ENCODE assay signal across 24 mouse cellular contexts in genomic region chr13:47100587-47100986, GRCm38 (mm10). TPM values are rescaled to one million over a fixed set of nuclear protein-coding genes. Genes with fewer than 3 reads are reported as not detected.
A peak's percentile ranks its signal among the peaks of the same experiment; 100 is the strongest.
DNase-seq lines count a peak whose midpoint lies in the region; ATAC-seq and TF ChIP-seq lines count a peak whose summit lies in the region.
"Had no signal": no experiment of that assay in that cellular context is flagged by ENCODE, and none has a peak within 500 bp of the region (broad histone marks: within the 10 kb centered on the region; RNA-seq: fewer than 3 reads in every experiment).

No protein-coding gene starts in this region.

- 89% methylated on average over 2 of the region's 2 CpGs for WGBS in hindbrain, postnatal 0 days

- no peak overlapping the region for H3K27ac ChIP-seq in CH12.LX (ENCODE audit: insufficient read depth, low read depth)
- no peak overlapping the region for H3K27ac ChIP-seq in ES-E14 (ENCODE audit: insufficient read depth, low read depth, low read length, poor library complexity, severe bottlenecking)
- H3K27ac ChIP-seq in MEL (ENCODE audit: control insufficient read depth, low read depth, low read length): no peak overlapping the region
- no peak overlapping the region for H3K27ac ChIP-seq in hindbrain, postnatal 0 days

- peaks cover 100% of the 10 kb centered on the region for H3K36me3 ChIP-seq in erythroblast, embryonic 14.5 days (ENCODE audit: control insufficient read depth)
- H3K36me3 ChIP-seq in CH12.LX (replicated peaks in 1 of 2; ENCODE audit: control insufficient read depth in 1 of 2, insufficient read depth in 1 of 2, low read length in 1 of 2) (peaks cover 16 to 63% of the 10 kb centered on the region in 2 experiments), ES-E14 (ENCODE audit: control insufficient read depth, insufficient read depth, low read length, poor library complexity, severe bottlenecking) (peaks cover 20% of the 10 kb centered on the region), MEL (ENCODE audit: control insufficient read depth in 1 of 2, insufficient read depth in 2 of 2, low read length in 2 of 2) (peaks cover 30 to 63% of the 10 kb centered on the region in 2 experiments)
- peaks cover 14% of the 10 kb centered on the region for H3K36me3 ChIP-seq in hindbrain, postnatal 0 days (ENCODE audit: insufficient read depth, low read length)

- no peak for DNase-seq in CH12.LX (ENCODE audit: extremely low read depth)
- no peak for DNase-seq in ES-E14 (ENCODE audit: low read depth, low spot score)
- DNase-seq in MEL (ENCODE audit: low read depth, low spot score): no peak
- no peak for DNase-seq in adrenal gland, postnatal 10 days
- DNase-seq in hindbrain, postnatal 0 days (ENCODE audit: low spot score): no peak
- DNase-seq: adrenal gland, adult 2 months; adrenal gland, adult 8-10 months; adrenal gland, postnatal 14 days; adrenal gland, postnatal 25 days; adrenal gland, postnatal 36 days; B cell, adult 2 months; cerebellum, adult 11 months; cerebellum, adult 11-12 months; cerebellum, adult 18-20 months; cerebellum, adult 2 months; cerebellum, adult 8-10 months; cerebellum, adult 9-10 months had no signal

- no peak overlapping the region for H3K4me2 ChIP-seq in CH12.LX (ENCODE audit: insufficient read depth, low read depth, poor library complexity, severe bottlenecking)
- no peak overlapping the region for H3K4me2 ChIP-seq in hindbrain, postnatal 0 days (ENCODE audit: low read depth, low read length)

- TF ChIP-seq RAD21 in CH12.LX (IDR thresholded peaks at IDR 0.05; ENCODE audit: low read depth, low read length) (no peak), MEL (IDR thresholded peaks at IDR 0.05; ENCODE audit: low read depth, low read length) (no peak)

- H3K4me1 ChIP-seq in erythroblast, embryonic 14.5 days (ENCODE audit: control insufficient read depth): peaks cover 47% of the 10 kb centered on the region
- H3K4me1 ChIP-seq in CH12.LX (ENCODE audit: control insufficient read depth in 1 of 2, insufficient read depth in 2 of 2) (peaks cover 0 to 34% of the 10 kb centered on the region in 2 experiments; a peak in 3 of 4 replicates), ES-E14 (ENCODE audit: control insufficient read depth in 2 of 2, insufficient read depth in 2 of 2, low read length in 2 of 2, poor library complexity in 1 of 2) (peaks cover 4 to 5% of the 10 kb centered on the region in 2 experiments; a peak in 2 of 4 replicates), MEL (ENCODE audit: control insufficient read depth in 1 of 2, insufficient read depth in 2 of 2, low read length in 2 of 2) (peaks cover 2 to 6% of the 10 kb centered on the region in 2 experiments; a peak in 3 of 4 replicates)
- peaks cover 10% of the 10 kb centered on the region; the same call in 1 of the 2 replicates for H3K4me1 ChIP-seq in hindbrain, postnatal 0 days (ENCODE audit: insufficient read depth, low read length)

- TF ChIP-seq EP300 in CH12.LX (IDR thresholded peaks at IDR 0.05; ENCODE audit: low read length): no peak
- TF ChIP-seq EP300 in MEL (IDR thresholded peaks at IDR 0.05; ENCODE audit: low read depth in 1 of 2, low read length in 2 of 2): no peak

- H3K9me3 ChIP-seq in erythroblast, embryonic 14.5 days (ENCODE audit: control insufficient read depth, low read length): no peaks in the 10 kb centered on the region
- H3K9me3 ChIP-seq in CH12.LX (replicated peaks; ENCODE audit: low read length) (no peaks in the 10 kb centered on the region), ES-E14 (ENCODE audit: control insufficient read depth, insufficient read depth, low read depth, low read length) (no peaks in the 10 kb centered on the region), MEL (replicated peaks; ENCODE audit: insufficient read depth, low read length) (no peaks in the 10 kb centered on the region)
- H3K9me3 ChIP-seq in hindbrain, postnatal 0 days (ENCODE audit: low read length): no peaks in the 10 kb centered on the region
- H3K9me3 ChIP-seq: G1E had no signal

- in situ Hi-C loops in CH12.LX (cut with MboI; ENCODE audit: low pct_ligation_motif_present, low pct_unique_long_range_greater_than_20kb, low sequenced_read_pairs): no loop called here
- in situ Hi-C loops in ES-E14 (cut with MboI; ENCODE audit: low sequenced_read_pairs in 2 of 2, unreplicated experiment in 2 of 2): no loop called here

- no peak for TF ChIP-seq POLR2A in CH12.LX (IDR thresholded peaks at IDR 0.05; ENCODE audit: low read depth, low read length)
- TF ChIP-seq POLR2A in MEL (IDR thresholded peaks at IDR 0.05; ENCODE audit: control insufficient read depth in 1 of 2, insufficient read depth in 1 of 2, low read depth in 1 of 2, low read length in 2 of 2, poor library complexity in 1 of 2): no peak

- H3K9ac ChIP-seq in CH12.LX (ENCODE audit: insufficient read depth, low read depth): no peak overlapping the region
- H3K9ac ChIP-seq in ES-E14 (ENCODE audit: insufficient read depth, low read depth, low read length, poor library complexity, severe bottlenecking): no peak overlapping the region
- no peak overlapping the region for H3K9ac ChIP-seq in MEL (ENCODE audit: control insufficient read depth, low read depth, low read length, poor library complexity, severe bottlenecking)
- no peak overlapping the region for H3K9ac ChIP-seq in hindbrain, postnatal 0 days (replicated peaks; ENCODE audit: low read length)

- ATAC-seq in erythroblast, adult 5-6 weeks (replicated peaks; ENCODE audit: low FRiP score, poor library complexity, severe bottlenecking): no peak
- no peak for ATAC-seq in frontal cortex, adult (ENCODE audit: low TSS enrichment)
- no peak for ATAC-seq in hindbrain, postnatal 0 days
- ATAC-seq: activated CD4-positive, CD25-positive, alpha-beta regulatory T cell, adult 4 months; CD4-positive, CD25-positive, alpha-beta regulatory T cell, adult 4 months; Patski had no signal

- H3K27me3 ChIP-seq in erythroblast, embryonic 14.5 days (ENCODE audit: control insufficient read depth): no peaks in the 10 kb centered on the region
- no peaks in the 10 kb centered on the region for H3K27me3 ChIP-seq in CH12.LX (replicated peaks)
- no peaks in the 10 kb centered on the region for H3K27me3 ChIP-seq in MEL (ENCODE audit: control insufficient read depth in 1 of 2, insufficient read depth in 2 of 2, low read length in 2 of 2)
- no peaks in the 10 kb centered on the region for H3K27me3 ChIP-seq in hindbrain, postnatal 0 days (ENCODE audit: insufficient read depth, low read length)
- H3K27me3 ChIP-seq: Patski had no signal

- peak overlapping the region; percentile 24 for H3K4me3 ChIP-seq in erythroblast, embryonic 14.5 days (replicated peaks)
- H3K4me3 ChIP-seq in CH12.LX (replicated peaks in 1 of 3; ENCODE audit: low read depth in 2 of 3, low read length in 2 of 3, poor library complexity in 1 of 3) (no peak overlapping the region), ES-E14 (ENCODE audit: insufficient read depth in 1 of 2, low read depth in 1 of 2, low read length in 2 of 2, poor library complexity in 1 of 2, severe bottlenecking in 1 of 2) (no peak overlapping the region), MEL (ENCODE audit: control insufficient read depth in 1 of 2, insufficient read depth in 1 of 2, low read depth in 2 of 2, low read length in 2 of 2) (no peak overlapping the region)
- H3K4me3 ChIP-seq in hindbrain, postnatal 0 days (ENCODE audit: low read length): no peak overlapping the region

- no peak for TF ChIP-seq CTCF in CH12.LX (conservative IDR thresholded peaks at IDR 0.05 in 1 of 2, IDR thresholded peaks at IDR 0.05 in 1 of 2; ENCODE audit: low read depth in 2 of 2, low read length in 2 of 2)
- TF ChIP-seq CTCF in MEL (IDR thresholded peaks at IDR 0.05 in 2 of 3, conservative IDR thresholded peaks at IDR 0.05 in 1 of 3; ENCODE audit: control insufficient read depth in 1 of 3, insufficient read depth in 1 of 3, low read depth in 2 of 3, low read length in 3 of 3, poor library complexity in 1 of 3, severe bottlenecking in 1 of 3): no peak
- no peak for TF ChIP-seq CTCF in hindbrain, postnatal 0 days (IDR thresholded peaks at IDR 0.05; ENCODE audit: low read depth)

- dilution Hi-C loops in CH12.LX (cut with MboI; ENCODE audit: extremely low pct_ligation_motif_present, extremely low pct_unique_long_range_greater_than_20kb, low sequenced_read_pairs): no loop called here

- H3K79me2 ChIP-seq in CH12.LX (replicated peaks; ENCODE audit: control insufficient read depth, extremely low read depth, insufficient read depth, poor library complexity, severe bottlenecking) (peaks cover 22% of the 10 kb centered on the region), MEL (ENCODE audit: control insufficient read depth, insufficient read depth, low read length, poor library complexity) (peaks cover 27% of the 10 kb centered on the region)

RNA-seq across cellular contexts. Expression of gene Dek, which starts 5.4 kb away (rescaled TPM):
- polyA plus RNA-seq in erythroblast, embryonic 14.5 days (2012): 325 and 343 TPM in 2 replicates
- total RNA-seq in erythroblast, adult 5-6 weeks (2015; ENCODE audit: low replicate concordance): 233 and 276 TPM in 2 replicates
- 413 and 451 TPM in 2 replicates for total RNA-seq in erythroblast, adult 5-6 weeks (2017; ENCODE audit: low replicate concordance)
- total RNA-seq in CH12.LX (2012; rRNA removed) (28.8 and 34.1 TPM in 2 replicates), CH12.LX (2014; rRNA removed) (196 and 230 TPM in 2 replicates), ES-E14 (2012; rRNA removed) (98.9 and 120 TPM in 2 replicates), MEL (2012; rRNA removed) (97.9 and 99.7 TPM in 2 replicates)
- polyA plus RNA-seq in CH12.LX (2012; ENCODE audit: insufficient read length, low read depth) (228 and 232 TPM in 2 replicates), MEL (2012; ENCODE audit: insufficient read depth in 1 of 2, insufficient read length in 2 of 2, low read depth in 1 of 2, low replicate concordance in 2 of 2, missing spikeins in 1 of 2) (1,000 to 10,000 TPM in 1 of 2 experiments, 100 to 1,000 TPM in 1; 207 to 5,191 TPM)
- total RNA-seq in adrenal gland, postnatal 10 days (2021): 10 to 100 TPM; 74.0 to 84.1 TPM
- 42.2 and 60.5 TPM in 2 replicates for total RNA-seq in hindbrain, postnatal 0 days (2014; rRNA removed)
- 131 and 136 TPM in 2 replicates for polyA plus RNA-seq in hindbrain, postnatal 0 days (2015; fragmentation: Nextera tagmentation; extraction: Ambion mirVana)

RNA-seq across cellular contexts. Expression of gene Rnf144b, which starts 21.9 kb away (rescaled TPM):
- 0.05 TPM in 1 of 2 replicates, not detected in the other for polyA plus RNA-seq in erythroblast, embryonic 14.5 days (2012)
- total RNA-seq in erythroblast, adult 5-6 weeks (2015; ENCODE audit: low replicate concordance): 2.5 and 6.7 TPM in 2 replicates
- 3.1 and 4.9 TPM in 2 replicates for total RNA-seq in erythroblast, adult 5-6 weeks (2017; ENCODE audit: low replicate concordance)
- not detected in 2 replicates for total RNA-seq in CH12.LX (2012; rRNA removed)
- total RNA-seq in CH12.LX (2014; rRNA removed): not detected in 2 replicates
- not detected in 2 replicates for polyA plus RNA-seq in CH12.LX (2012; ENCODE audit: insufficient read length, low read depth)
- 0.42 and 1.2 TPM in 2 replicates for total RNA-seq in ES-E14 (2012; rRNA removed)
- total RNA-seq in MEL (2012; rRNA removed): not detected in 2 replicates
- polyA plus RNA-seq in MEL (2012; ENCODE audit: insufficient read depth in 1 of 2, insufficient read length in 2 of 2, low read depth in 1 of 2, low replicate concordance in 2 of 2, missing spikeins in 1 of 2): not detected
- total RNA-seq in adrenal gland, postnatal 10 days (2021): 10 to 100 TPM; 10.1 to 13.7 TPM
- 2.7 and 5.6 TPM in 2 replicates for total RNA-seq in hindbrain, postnatal 0 days (2014; rRNA removed)
- polyA plus RNA-seq in hindbrain, postnatal 0 days (2015; fragmentation: Nextera tagmentation; extraction: Ambion mirVana): 1.7 and 1.8 TPM in 2 replicates

RNA-seq across cellular contexts. Expression of gene Tpmt, which starts 56.0 kb away (rescaled TPM):
- polyA plus RNA-seq in erythroblast, embryonic 14.5 days (2012): 0.01 TPM in 1 of 2 replicates, not detected in the other
- not detected in 2 replicates for total RNA-seq in erythroblast, adult 5-6 weeks (2015; ENCODE audit: low replicate concordance)
- 0.34 and 1.4 TPM in 2 replicates for total RNA-seq in erythroblast, adult 5-6 weeks (2017; ENCODE audit: low replicate concordance)
- total RNA-seq in CH12.LX (2012; rRNA removed): 1.2 and 1.6 TPM in 2 replicates
- 2.5 and 3.6 TPM in 2 replicates for total RNA-seq in CH12.LX (2014; rRNA removed)
- 1.9 and 3.1 TPM in 2 replicates for polyA plus RNA-seq in CH12.LX (2012; ENCODE audit: insufficient read length, low read depth)
- total RNA-seq in ES-E14 (2012; rRNA removed): 3.6 and 5.9 TPM in 2 replicates
- 2.5 and 2.7 TPM in 2 replicates for total RNA-seq in MEL (2012; rRNA removed)
- polyA plus RNA-seq in MEL (2012; ENCODE audit: insufficient read depth in 1 of 2, insufficient read length in 2 of 2, low read depth in 1 of 2, low replicate concordance in 2 of 2, missing spikeins in 1 of 2): 1 to 10 TPM in 1 of 2 experiments, not detected in 1; 3.9 TPM
- 10 to 100 TPM; 17.4 to 24.1 TPM for total RNA-seq in adrenal gland, postnatal 10 days (2021)
- 12.1 and 58.2 TPM in 2 replicates for total RNA-seq in hindbrain, postnatal 0 days (2014; rRNA removed)
- 14.4 and 14.7 TPM in 2 replicates for polyA plus RNA-seq in hindbrain, postnatal 0 days (2015; fragmentation: Nextera tagmentation; extraction: Ambion mirVana)

RNA-seq across cellular contexts. Expression of gene Kdm1b, which starts 57.3 kb away (rescaled TPM):
- 0.04 and 0.06 TPM in 2 replicates for polyA plus RNA-seq in erythroblast, embryonic 14.5 days (2012)
- 1.2 and 4.2 TPM in 2 replicates for total RNA-seq in erythroblast, adult 5-6 weeks (2015; ENCODE audit: low replicate concordance)
- total RNA-seq in erythroblast, adult 5-6 weeks (2017; ENCODE audit: low replicate concordance): 2.2 and 3.5 TPM in 2 replicates
- total RNA-seq in CH12.LX (2012; rRNA removed): 9.8 and 10.3 TPM in 2 replicates
- total RNA-seq in CH12.LX (2014; rRNA removed): 17.5 and 20.3 TPM in 2 replicates
- polyA plus RNA-seq in CH12.LX (2012; ENCODE audit: insufficient read length, low read depth): 11.1 and 12.3 TPM in 2 replicates
- total RNA-seq in ES-E14 (2012; rRNA removed): 9.5 and 11.6 TPM in 2 replicates
- total RNA-seq in MEL (2012; rRNA removed): 10.0 and 12.6 TPM in 2 replicates
- 1 to 10 TPM in 1 of 2 experiments, not detected in 1; 9.6 TPM for polyA plus RNA-seq in MEL (2012; ENCODE audit: insufficient read depth in 1 of 2, insufficient read length in 2 of 2, low read depth in 1 of 2, low replicate concordance in 2 of 2, missing spikeins in 1 of 2)
- total RNA-seq in adrenal gland, postnatal 10 days (2021): 1 to 10 TPM; 9.5 to 9.9 TPM
- total RNA-seq in hindbrain, postnatal 0 days (2014; rRNA removed): 20.5 and 21.9 TPM in 2 replicates
- 10.7 and 11.9 TPM in 2 replicates for polyA plus RNA-seq in hindbrain, postnatal 0 days (2015; fragmentation: Nextera tagmentation; extraction: Ambion mirVana)
